Mouse (Mus musculus): Measurements from ENCODE around the gene Rps6ka2. TPM values are rescaled to one million over a fixed set of nuclear protein-coding genes. Genes with fewer than 3 reads are reported as not detected.
"Not testable (repeated sequence)": the region's sequence is repeated elsewhere in the genome, so short reads cannot be mapped to it uniquely, and the experiment has no call there.

The Rps6ka2 gene
- polyA plus RNA-seq, 1 experiment from 2014 or later = 21.9 TPM

GRCm38 (mm10) chr17:7178196-7178595 is 8.3 kb downstream of the Rps6ka2 start:
- ATAC-seq (replicated peaks) = no peak
- 94% methylated on average over 6 of the region's 6 CpGs for WGBS
- Histone ChIP-seq H3K27me3 (replicated peaks) (no peaks in the 10 kb centered on the region), H3K4me1 (0 out of 2 replicates have a peak, but pooled peaks cover 12% of the 10 kb centered on the region), H3K4me3 (no peak overlapping the region), H3K36me3 (replicated peaks) (no peaks in the 10 kb centered on the region), H3K27ac (no peak overlapping the region), H3K4me2 (no peak overlapping the region), H3K9ac (no peak overlapping the region), H3K9me3 (no peaks in the 10 kb centered on the region)

DNA sequence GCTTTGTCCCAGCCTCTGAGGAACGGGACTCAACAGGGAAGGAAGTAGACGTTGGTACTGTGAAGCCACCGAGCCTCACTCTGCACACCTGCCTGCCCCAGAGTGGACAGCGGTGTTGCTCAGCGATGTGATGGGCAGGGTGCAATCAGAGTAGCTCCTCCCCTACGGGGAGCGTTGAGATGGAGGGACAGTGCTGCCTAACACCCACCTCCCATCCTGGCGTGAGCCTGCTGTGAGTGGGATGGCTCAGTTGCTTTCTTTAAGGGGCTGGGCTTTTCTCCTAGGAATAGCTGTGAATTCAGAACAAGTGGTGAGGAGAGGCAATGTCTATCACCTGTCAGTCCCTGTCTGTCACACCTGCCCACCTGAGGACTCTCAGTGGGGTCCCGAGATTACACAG is 12.3 kb downstream of the Rps6ka2 start:
- no peaks in the 10 kb centered on the region for H3K9me3 ChIP-seq
- no peaks in the 10 kb centered on the region for H3K36me3 ChIP-seq (replicated peaks)
- H3K27me3 ChIP-seq (replicated peaks) = no peaks in the 10 kb centered on the region
- ATAC-seq (replicated peaks) = no peak
- no peak overlapping the region for H3K27ac ChIP-seq
- H3K4me2 ChIP-seq = no peak overlapping the region
- H3K9ac ChIP-seq = no peak overlapping the region
- no peak overlapping the region for H3K4me3 ChIP-seq
- H3K4me1 ChIP-seq = 0 out of 2 replicates have a peak, but pooled peaks cover 12% of the 10 kb centered on the region
- WGBS = 75% methylated on average over 9 of the region's 9 CpGs

GRCm38 (mm10) chr17:7187037-7187436 is 17.1 kb downstream of the Rps6ka2 start:
- not testable (repeated sequence) for H3K4me2 ChIP-seq; H3K27me3 ChIP-seq (replicated peaks)
- WGBS = 97% methylated on average over 1 of the region's 1 CpGs

GRCm38 (mm10) chr17:7189425-7189824 is 19.5 kb downstream of the Rps6ka2 start:
- WGBS = 90% methylated on average over 3 of the region's 3 CpGs
- Histone ChIP-seq H3K36me3 (replicated peaks) (no peaks in the 10 kb centered on the region), H3K27me3 (replicated peaks) (no peaks in the 10 kb centered on the region), H3K9ac (no peak overlapping the region), H3K4me2 (no peak overlapping the region), H3K4me3 (no peak overlapping the region), H3K4me1 (no peaks in the 10 kb centered on the region), H3K27ac (no peak overlapping the region), H3K9me3 (no peaks in the 10 kb centered on the region)
- no peak for ATAC-seq (replicated peaks)

More at GRCm38 (mm10) chr17:7187037-7187436, 17.1 kb downstream of the Rps6ka2 start:
- ATAC-seq (replicated peaks); H3K9me3 ChIP-seq; H3K36me3 ChIP-seq (replicated peaks); H3K4me1 ChIP-seq; H3K9ac ChIP-seq; H3K27ac ChIP-seq; H3K4me3 ChIP-seq: not testable (repeated sequence)

GRCm38 (mm10) chr17:7189975-7190374 is 20.1 kb downstream of the Rps6ka2 start:
- Histone ChIP-seq H3K4me1 (no peaks in the 10 kb centered on the region), H3K27ac (no peak overlapping the region), H3K4me3 (no peak overlapping the region), H3K27me3 (replicated peaks) (no peaks in the 10 kb centered on the region), H3K36me3 (replicated peaks) (no peaks in the 10 kb centered on the region), H3K9ac (no peak overlapping the region), H3K4me2 (no peak overlapping the region), H3K9me3 (no peaks in the 10 kb centered on the region)
- WGBS = 88% methylated on average over 10 of the region's 10 CpGs
- no peak for ATAC-seq (replicated peaks)

DNA sequence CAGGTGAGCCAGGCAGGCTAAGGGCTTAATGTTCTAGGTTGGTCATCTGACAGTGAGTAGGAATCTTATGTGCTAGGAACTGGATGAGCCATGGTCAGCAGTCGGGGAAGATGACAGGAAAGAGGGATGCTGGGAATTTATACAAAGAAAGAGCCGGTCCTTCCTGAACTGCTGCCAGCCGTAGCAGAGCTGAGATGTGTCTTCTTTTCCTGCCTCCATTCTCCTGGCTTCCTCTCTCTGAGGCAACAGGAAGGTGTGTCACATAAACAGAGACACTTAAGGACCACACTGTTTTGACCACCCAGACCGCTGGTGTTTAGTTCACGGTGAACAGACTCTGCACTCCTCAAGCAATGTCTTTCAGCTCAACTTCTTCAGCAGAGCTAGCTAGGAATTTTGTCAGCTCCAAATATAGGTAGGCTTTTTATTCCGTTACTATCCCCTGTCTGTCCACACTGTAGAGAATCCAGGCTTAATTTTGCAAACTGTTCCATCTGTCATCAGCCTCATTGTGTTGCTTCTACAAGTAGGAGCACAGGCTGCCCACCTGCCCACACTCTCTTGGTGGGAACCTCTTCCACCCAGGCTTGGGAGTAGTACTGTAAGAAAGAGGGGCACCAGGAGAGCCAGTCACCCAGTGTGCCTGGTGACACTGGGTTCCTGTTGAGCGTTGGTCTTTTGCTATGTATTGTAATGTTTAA is 24.4 kb downstream of the Rps6ka2 start:
- no peaks in the 10 kb centered on the region for H3K9me3 ChIP-seq
- H3K4me2 ChIP-seq = no peak overlapping the region
- ATAC-seq (replicated peaks) = no peak
- 91% methylated on average over 7 of the region's 7 CpGs for WGBS
- H3K36me3 ChIP-seq (replicated peaks) = no peaks in the 10 kb centered on the region
- peaks cover 9% of the 10 kb centered on the region for H3K4me1 ChIP-seq
- H3K4me3 ChIP-seq = no peak overlapping the region
- no peak overlapping the region for H3K9ac ChIP-seq
- H3K27ac ChIP-seq = no peak overlapping the region
- no peaks in the 10 kb centered on the region for H3K27me3 ChIP-seq (replicated peaks)

- Histone ChIP-seq H3K4me3 (no peak overlapping the region), H3K4me2 (no peak overlapping the region), H3K9ac (no peak overlapping the region), H3K27me3 (replicated peaks) (no peaks in the 10 kb centered on the region), H3K27ac (no peak overlapping the region), H3K9me3 (no peaks in the 10 kb centered on the region), H3K36me3 (replicated peaks) (no peaks in the 10 kb centered on the region), H3K4me1 (peaks cover 9% of the 10 kb centered on the region)
- 74% methylated on average over 9 of the region's 9 CpGs for WGBS
- ATAC-seq (replicated peaks) = no peak
Measured at GRCm38 (mm10) chr17:7197121-7197925, 27.4 kb downstream of the Rps6ka2 start.

DNA sequence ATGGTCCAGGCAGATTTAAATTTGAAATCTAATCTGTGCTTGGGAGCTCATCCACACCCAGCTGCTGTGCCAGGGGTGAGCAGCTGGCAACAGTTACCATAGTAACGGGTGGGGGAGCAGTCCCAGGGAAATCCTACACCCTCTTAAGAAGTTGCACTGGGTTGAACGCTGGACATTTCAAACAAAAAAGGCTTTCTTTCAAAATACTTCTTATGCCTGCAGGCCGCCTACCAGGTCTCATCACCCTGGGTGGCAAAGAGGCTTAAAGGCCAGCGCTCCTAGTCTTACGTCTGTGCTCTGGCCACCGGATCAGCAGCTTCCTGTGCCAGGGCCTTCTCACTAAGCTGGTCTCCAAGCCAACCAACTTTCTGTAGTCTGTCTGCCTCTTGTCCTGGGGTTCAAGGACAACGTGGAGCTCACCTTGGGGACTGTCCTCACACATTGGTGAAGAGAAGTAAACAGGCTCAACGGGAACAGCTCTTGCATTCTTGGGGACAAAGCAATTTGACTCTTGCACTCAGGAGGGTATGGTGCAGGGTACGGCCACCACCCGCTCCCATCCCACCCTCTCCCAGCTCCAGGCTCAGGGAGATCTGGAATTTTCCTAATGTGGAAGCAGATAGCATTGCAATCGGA is 35.0 kb downstream of the Rps6ka2 start:
- Histone ChIP-seq H3K9ac (no peak overlapping the region), H3K9me3 (no peaks in the 10 kb centered on the region), H3K27ac (peak overlapping the region; percentile 55; the same call in 1 of the 2 replicates), H3K4me1 (peaks cover 17% of the 10 kb centered on the region), H3K36me3 (replicated peaks) (no peaks in the 10 kb centered on the region), H3K4me2 (no peak overlapping the region), H3K4me3 (no peak overlapping the region), H3K27me3 (replicated peaks) (no peaks in the 10 kb centered on the region)
- 35% methylated on average over 11 of the region's 11 CpGs for WGBS
- ATAC-seq (replicated peaks) = peak; percentile 71

DNA sequence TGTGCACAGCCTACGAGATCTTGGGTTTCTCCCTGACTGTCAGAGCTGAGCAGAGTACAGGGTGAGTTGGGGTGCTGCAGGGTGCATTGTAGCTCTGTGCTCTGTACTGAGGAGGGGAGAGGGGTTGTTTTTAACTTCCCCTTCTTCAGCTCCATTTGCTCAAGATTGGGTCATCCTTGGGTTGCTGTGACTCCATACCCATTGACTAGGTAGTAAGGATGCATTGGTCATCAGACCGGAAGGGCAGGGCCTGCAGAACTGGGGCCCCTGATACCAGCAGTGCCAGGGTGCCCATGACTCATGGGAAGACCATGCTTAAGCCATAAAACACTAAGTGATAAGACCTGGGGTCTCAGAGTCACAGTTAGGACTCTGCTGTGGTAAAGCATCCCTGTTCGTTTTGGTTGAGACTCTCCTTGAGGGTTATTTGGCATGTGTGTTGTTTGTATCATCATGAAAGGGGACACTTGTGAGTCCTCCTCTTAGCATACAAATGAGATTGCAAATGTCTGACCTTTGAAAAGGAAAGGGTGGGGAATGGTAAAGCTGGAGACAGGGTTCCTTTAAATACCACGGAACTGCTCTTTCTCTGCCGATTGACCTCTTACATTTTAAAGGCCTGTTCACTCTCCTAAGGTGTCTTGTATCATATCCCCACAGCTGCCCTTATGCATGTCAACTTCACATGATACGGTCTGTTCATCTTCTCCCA is 36.7 kb downstream of the Rps6ka2 start:
- Histone ChIP-seq H3K9me3 (no peaks in the 10 kb centered on the region), H3K4me2 (no peak overlapping the region), H3K27ac (no peak overlapping the region), H3K4me1 (peaks cover 23% of the 10 kb centered on the region), H3K4me3 (no peak overlapping the region), H3K27me3 (replicated peaks) (no peaks in the 10 kb centered on the region), H3K36me3 (replicated peaks) (no peaks in the 10 kb centered on the region), H3K9ac (no peak overlapping the region)
- WGBS = 79% methylated on average over 6 of the region's 6 CpGs
- ATAC-seq (replicated peaks) = no peak

DNA sequence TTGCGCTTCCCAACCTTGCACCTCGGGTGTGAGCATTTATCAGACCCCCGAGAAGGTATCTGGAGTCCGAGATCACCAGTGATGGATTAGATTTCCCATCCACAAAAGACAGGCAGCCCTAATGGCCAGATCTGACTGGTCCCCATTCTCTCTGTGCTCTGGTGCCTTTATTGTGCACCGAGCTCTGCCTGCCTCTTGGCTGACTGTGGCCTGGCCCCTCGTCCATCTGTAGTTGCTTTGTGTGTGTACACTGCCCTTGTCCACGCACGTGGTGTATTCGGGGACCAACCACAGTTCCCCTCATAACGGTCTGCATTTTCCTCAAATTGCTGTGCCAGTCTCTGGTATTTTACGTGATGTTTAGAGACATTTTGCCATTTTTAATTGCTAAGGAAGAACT is 40.7 kb downstream of the Rps6ka2 start:
- WGBS = 45% methylated on average over 11 of the region's 11 CpGs
- no peaks in the 10 kb centered on the region for H3K9me3 ChIP-seq
- H3K4me3 ChIP-seq = no peak overlapping the region
- no peak overlapping the region for H3K9ac ChIP-seq
- no peak for ATAC-seq (replicated peaks)
- no peak overlapping the region for H3K4me2 ChIP-seq
- peaks cover 13% of the 10 kb centered on the region for H3K4me1 ChIP-seq
- H3K36me3 ChIP-seq (replicated peaks) = no peaks in the 10 kb centered on the region
- no peaks in the 10 kb centered on the region for H3K27me3 ChIP-seq (replicated peaks)
- H3K27ac ChIP-seq = no peak overlapping the region

DNA sequence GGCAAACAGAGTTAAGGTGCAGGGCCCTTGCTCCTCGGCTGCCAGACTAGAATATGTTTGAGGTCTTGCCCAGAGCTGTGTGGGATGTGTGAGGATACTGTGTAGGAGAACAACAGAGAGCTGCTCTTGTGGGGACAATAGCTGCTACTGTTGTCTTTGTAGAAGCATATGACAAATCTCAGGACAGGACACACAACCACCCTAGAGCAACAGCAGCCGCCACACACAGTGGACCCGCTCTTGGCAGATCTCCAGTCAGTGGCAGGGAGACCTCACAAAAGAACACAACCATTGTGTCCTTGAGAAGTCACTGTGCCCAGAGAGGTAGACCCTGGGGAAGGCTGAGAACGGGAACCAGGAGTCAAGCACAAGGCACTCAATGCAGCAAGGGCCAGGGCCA is 42.0 kb downstream of the Rps6ka2 start:
- H3K4me2 ChIP-seq = no peak overlapping the region
- H3K27ac ChIP-seq = no peak overlapping the region
- no peaks in the 10 kb centered on the region for H3K9me3 ChIP-seq
- H3K4me3 ChIP-seq = no peak overlapping the region
- H3K9ac ChIP-seq = no peak overlapping the region
- H3K4me1 ChIP-seq = peaks cover 13% of the 10 kb centered on the region; the same call in 1 of the 2 replicates
- no peak for ATAC-seq (replicated peaks)
- WGBS = 73% methylated on average over 4 of the region's 4 CpGs
- no peaks in the 10 kb centered on the region for H3K36me3 ChIP-seq (replicated peaks)
- no peaks in the 10 kb centered on the region for H3K27me3 ChIP-seq (replicated peaks)

DNA sequence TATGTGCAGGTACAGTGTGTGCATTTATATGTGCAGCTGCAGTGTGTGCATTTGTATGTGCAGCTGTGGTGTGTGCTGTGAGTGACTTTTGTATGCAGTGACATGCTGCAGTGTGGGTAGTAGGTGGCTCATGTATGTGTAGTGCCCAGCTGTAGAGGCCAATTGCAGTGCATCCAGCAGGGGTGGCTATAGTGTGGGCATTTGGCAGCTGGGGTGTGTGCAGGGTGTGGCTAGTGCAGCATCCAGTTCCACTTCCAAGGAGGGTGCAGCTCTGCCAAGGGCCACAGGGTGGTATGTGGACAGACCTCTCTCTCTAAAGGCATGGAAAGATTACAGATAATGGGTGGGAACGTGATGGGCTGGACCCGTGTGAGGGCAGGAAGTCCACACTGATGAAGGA is 43.3 kb downstream of the Rps6ka2 start:
- WGBS = 93% methylated on average over 2 of the region's 2 CpGs

More for the DNA sequence above, 43.3 kb downstream of the Rps6ka2 start:
- Histone ChIP-seq H3K9ac (no peak overlapping the region), H3K27ac (no peak overlapping the region), H3K36me3 (replicated peaks) (no peaks in the 10 kb centered on the region), H3K27me3 (replicated peaks) (no peaks in the 10 kb centered on the region), H3K9me3 (no peaks in the 10 kb centered on the region), H3K4me3 (no peak overlapping the region), H3K4me1 (peaks cover 18% of the 10 kb centered on the region; the same call in 1 of the 2 replicates), H3K4me2 (no peak overlapping the region)
- no peak for ATAC-seq (replicated peaks)
